Mouse (Mus musculus) myocyte (in vitro differentiated cells): Measurements from ENCODE around the gene Fbxo42.

Experiments
- CEBPB ChIP-seq: IDR thresholded peaks from 2 replicates; pipeline ENCODE4 v1.6.1; 2011; ENCODE audit warnings: mild to moderate bottlenecking, moderate library complexity; ENCODE audit not compliant: poor library complexity, insufficient read depth, severe bottlenecking
- MAX ChIP-seq: IDR thresholded peaks from one replicate; pipeline ENCODE4 v1.6.1; 2011; ENCODE audit warnings: low read depth, mild to moderate bottlenecking, control low read depth
- MYOD1 ChIP-seq, 3 experiments: IDR thresholded peaks; one replicate each; pipeline ENCODE4 v1.6.1; 2011; ENCODE audit warnings: control low read depth in 2 of 3, low read depth in 2 of 3, mild to moderate bottlenecking in 2 of 3, moderate library complexity in 1 of 3; ENCODE audit not compliant: insufficient read length in 2 of 3, control insufficient read depth in 1 of 3
- MYOG ChIP-seq, 3 experiments: IDR thresholded peaks; one replicate each; pipeline ENCODE4 v1.6.1; 2011; ENCODE audit warnings: control low read depth in 2 of 3, low read depth in 2 of 3, mild to moderate bottlenecking in 2 of 3; ENCODE audit not compliant: insufficient read length in 2 of 3, control insufficient read depth in 1 of 3, insufficient read depth in 1 of 3
- POLR2A ChIP-seq: IDR thresholded peaks from one replicate; pipeline ENCODE4 v1.6.1; 2011; ENCODE audit warnings: low read depth, mild to moderate bottlenecking, control low read depth, moderate library complexity; ENCODE audit not compliant: insufficient read length
- POLR2AphosphoS2 ChIP-seq: IDR thresholded peaks from one replicate; pipeline ENCODE4 v1.6.1; 2011; ENCODE audit warnings: low read depth, control low read depth; ENCODE audit not compliant: insufficient read length
- REST ChIP-seq: IDR thresholded peaks from one replicate; pipeline ENCODE4 v1.6.1; 2011; ENCODE audit warnings: mild to moderate bottlenecking, control low read depth, moderate library complexity; ENCODE audit not compliant: insufficient read depth, insufficient read length
- SRF ChIP-seq: IDR thresholded peaks from one replicate; pipeline ENCODE4 v1.6.1; 2011; ENCODE audit warnings: low read depth; ENCODE audit not compliant: control insufficient read depth, insufficient read length
- TCF3 ChIP-seq: IDR thresholded peaks from one replicate; pipeline ENCODE4 v1.6.1; 2011; ENCODE audit warnings: low read depth, control low read depth; ENCODE audit not compliant: insufficient read length
- USF1 ChIP-seq: IDR thresholded peaks from one replicate; pipeline ENCODE4 v1.6.1; 2011; ENCODE audit warnings: low read depth, mild to moderate bottlenecking, control low read depth, moderate library complexity

DNA sequence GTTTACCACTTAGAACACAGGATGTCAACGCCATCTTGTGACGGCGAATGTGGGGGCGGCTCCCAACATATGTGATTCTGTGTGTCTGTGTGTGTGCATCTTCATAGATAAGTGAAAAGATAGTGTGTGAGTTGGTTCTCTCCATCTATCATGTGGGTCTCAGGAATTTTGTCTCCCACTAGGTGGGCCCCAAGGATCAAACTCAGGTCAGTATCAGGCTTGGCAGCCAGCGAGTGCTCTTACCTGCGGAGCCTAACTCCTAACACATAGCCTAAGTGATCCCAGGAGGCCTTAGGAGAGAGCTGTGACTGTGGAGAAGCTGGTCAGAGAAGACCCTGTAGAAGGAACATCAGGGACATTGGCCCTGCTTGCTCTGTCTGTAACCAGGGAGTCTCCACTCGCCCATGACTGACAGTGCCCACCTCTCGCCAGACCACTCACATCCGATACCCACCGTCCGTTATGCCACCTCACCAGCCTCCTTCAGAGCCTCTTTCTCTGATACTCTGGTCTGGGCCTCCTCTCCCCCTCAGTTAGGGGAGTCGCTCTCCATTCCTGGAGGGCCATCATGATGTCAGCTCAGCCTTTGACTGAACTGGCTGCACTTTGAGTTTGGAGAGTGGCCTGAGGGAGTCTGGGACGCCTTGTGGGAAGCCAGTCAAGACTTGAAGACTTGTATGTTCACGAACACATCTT is 63.0 kb downstream of the Fbxo42 start:
- TF ChIP-seq POLR2AphosphoS2 (no peak), POLR2A (no peak), USF1 (no peak), CEBPB (no peak), REST (no peak), TCF3 (no peak), MYOD1 (IDR thresholded peaks at IDR 0.05; ENCODE audit: control insufficient read depth in 1 of 3, insufficient read length in 2 of 3, low read depth in 2 of 3) (no peak), MYOG (IDR thresholded peaks at IDR 0.05; ENCODE audit: control insufficient read depth in 1 of 3, insufficient read depth in 1 of 3, insufficient read length in 2 of 3, low read depth in 2 of 3) (no peak), MAX (no peak), SRF (no peak)
